Mouse (Mus musculus) fibroblast of lung, adult 2 months (primary cell): Measurements from ENCODE around the gene Bloc1s6.

ENCODE experiments used
- DNase-seq: peaks from one replicate; pipeline ENCODE4 v3.0.0-alpha.2; 2011; ENCODE audit warnings: low read depth

Bloc1s6 gene

GRCm38 (mm10) chr2:122765071-122765793 lies 26.9 kb downstream of the Bloc1s6 start, which contains the start of gene Sqor:
TSS of gene Sqor (plus strand) at chr2:122765237.
- DNase-seq: no peak

- no peak for DNase-seq
These were observed 27.5 kb downstream of the Bloc1s6 start for GRCm38 (mm10) chr2:122765794-122766145.

- DNase-seq: no peak
These were observed 32.7 kb downstream of the Bloc1s6 start for GRCm38 (mm10) chr2:122771002-122771401.

- no peak for DNase-seq
These were observed 34.6 kb downstream of the Bloc1s6 start for GRCm38 (mm10) chr2:122772899-122773298.

- DNase-seq: no peak
These were observed 37.2 kb downstream of the Bloc1s6 start for GRCm38 (mm10) chr2:122775491-122775890.

- no peak for DNase-seq
These were observed 38.5 kb downstream of the Bloc1s6 start for GRCm38 (mm10) chr2:122776823-122777222.

GRCm38 (mm10) chr2:122779967-122780366 lies 41.7 kb downstream of the Bloc1s6 start:
- DNase-seq: no peak

GRCm38 (mm10) chr2:122780447-122780846 lies 42.1 kb downstream of the Bloc1s6 start:
- DNase-seq: no peak

- DNase-seq: no peak
These were observed 43.5 kb downstream of the Bloc1s6 start for GRCm38 (mm10) chr2:122781590-122782356.

GRCm38 (mm10) chr2:122783730-122784129 lies 45.4 kb downstream of the Bloc1s6 start:
- no peak for DNase-seq

GRCm38 (mm10) chr2:122784701-122785100 lies 46.4 kb downstream of the Bloc1s6 start:
- no peak for DNase-seq

- DNase-seq: no peak
These were observed 47.9 kb downstream of the Bloc1s6 start for GRCm38 (mm10) chr2:122786167-122786566.

GRCm38 (mm10) chr2:122789311-122789710 lies 51.0 kb downstream of the Bloc1s6 start:
- no peak for DNase-seq

GRCm38 (mm10) chr2:122789730-122790129 lies 51.4 kb downstream of the Bloc1s6 start:
- no peak for DNase-seq
